In genomic region chr16:38453203-38453553, GRCm38 (mm10) we compare ENCODE assay signal across 8 mouse cellular contexts. TPM values are rescaled to one million over a fixed set of nuclear protein-coding genes. Genes with fewer than 3 reads are reported as not detected.
DNase-seq lines count a peak whose midpoint lies in the region; ATAC-seq and TF ChIP-seq lines count a peak whose summit lies in the region.

No protein-coding gene starts in this region.

- intact Hi-C loops in gastrocnemius, adult 2 months (cut with DNase I), result loop anchor here (2.0 to 5.0 kb wide), 3 partner anchors 56 to 106 kb away; partner anchors contain the start of genes Cox17 and Gm21987

- H3K27me3 ChIP-seq in testis, adult 2 months (ENCODE audit: control insufficient read depth, insufficient read depth, low read length), result no peaks in the 10 kb centered on the region
- no peaks in the 10 kb centered on the region for H3K27me3 ChIP-seq in liver, embryonic 13.5 days

- ATAC-seq in liver, embryonic 13.5 days (ENCODE audit: low read depth), result no peak
- ATAC-seq in frontal cortex, adult (ENCODE audit: low TSS enrichment), result no peak
- ATAC-seq in granulocyte monocyte progenitor cell, adult 5-6 weeks (replicated peaks; ENCODE audit: poor library complexity, severe bottlenecking), result no peak

- H3K27ac ChIP-seq in gastrocnemius, adult 2 months, result peak overlapping the region; percentile 96
- H3K27ac ChIP-seq in testis, adult 2 months (ENCODE audit: control insufficient read depth, insufficient read depth, low read depth, low read length), result peak overlapping the region; percentile 99
- peak overlapping the region; percentile 83 for H3K27ac ChIP-seq in liver, embryonic 13.5 days

- DNase-seq in gastrocnemius, adult 2 months, result no peak
- no peak for DNase-seq in gastrocnemius, postnatal 25 days
- DNase-seq in testis, postnatal 10 days (ENCODE audit: low spot score), result no peak
- DNase-seq in liver, embryonic 13.5 days, result no peak
- DNase-seq in urinary bladder, postnatal 10 days (ENCODE audit: low spot score), result no peak

- peaks cover 15% of the 10 kb centered on the region for H3K4me1 ChIP-seq in testis, adult 2 months (ENCODE audit: control insufficient read depth, insufficient read depth, low read length)
- peaks cover 53% of the 10 kb centered on the region for H3K4me1 ChIP-seq in liver, embryonic 13.5 days (replicated peaks)

- peak overlapping the region; percentile 92 for H3K9ac ChIP-seq in liver, embryonic 13.5 days

- no peak for TF ChIP-seq POLR2A in testis, adult 2 months (IDR thresholded peaks at IDR 0.05; ENCODE audit: control insufficient read depth, low read depth, low read length)

- TF ChIP-seq CTCF in gastrocnemius, adult 2 months (IDR thresholded peaks at IDR 0.05), result no peak
- TF ChIP-seq CTCF in testis, adult 2 months (IDR thresholded peaks at IDR 0.05; ENCODE audit: control insufficient read depth, insufficient read depth, insufficient replicate concordance, low read depth, low read length), result no peak

- 36% methylated on average over 3 of the region's 3 CpGs for WGBS in liver, embryonic 13.5 days (ENCODE audit: insufficient replicate concordance)

- H3K4me3 ChIP-seq in gastrocnemius, adult 2 months, result peak overlapping the region; percentile 96
- H3K4me3 ChIP-seq in testis, adult 2 months (ENCODE audit: control insufficient read depth, low read depth, low read length), result peak overlapping the region; percentile 98
- H3K4me3 ChIP-seq in liver, embryonic 13.5 days (replicated peaks), result peak overlapping the region; percentile 75

- no peaks in the 10 kb centered on the region for H3K9me3 ChIP-seq in liver, embryonic 13.5 days (replicated peaks)

- peak overlapping the region; percentile 88 for H3K4me2 ChIP-seq in liver, embryonic 13.5 days

- no peaks in the 10 kb centered on the region; the same call in none of the 2 replicates for H3K36me3 ChIP-seq in testis, adult 2 months (ENCODE audit: control insufficient read depth, insufficient read depth, low read length)
- peaks cover 10% of the 10 kb centered on the region for H3K36me3 ChIP-seq in liver, embryonic 13.5 days

RNA-seq across cellular contexts. Expression of gene Adprh, which starts 0.7 kb away (rescaled TPM):
- 10 to 100 TPM; 17.5 to 20.9 TPM for total RNA-seq in gastrocnemius, adult 2 months (2021)
- total RNA-seq in gastrocnemius, postnatal 25 days (2021), result 10 to 100 TPM; 16.9 to 19.6 TPM
- polyA plus RNA-seq in testis, adult 2 months (2012; rRNA removed), result 19.2 and 21.7 TPM in 2 replicates
- 38.1 and 41.2 TPM in 2 replicates for polyA plus RNA-seq in liver, embryonic 13.5 days (2015; fragmentation: Nextera tagmentation; extraction: Ambion mirVana)
- 18.9 and 31.5 TPM in 2 replicates for total RNA-seq in granulocyte monocyte progenitor cell, adult 5-6 weeks (2014; fragmentation: Nextera tagmentation)
- total RNA-seq in granulocyte monocyte progenitor cell, adult 5-6 weeks (2017), result 10.8 and 15.0 TPM in 2 replicates

RNA-seq across cellular contexts. Expression of gene Cd80, which starts 2.2 kb away (rescaled TPM):
- under 1 TPM; 0.13 to 0.31 TPM for total RNA-seq in gastrocnemius, adult 2 months (2021)
- under 1 TPM; 0.15 to 0.38 TPM for total RNA-seq in gastrocnemius, postnatal 25 days (2021)
- 0.08 and 0.10 TPM in 2 replicates for polyA plus RNA-seq in testis, adult 2 months (2012; rRNA removed)
- 0.08 and 0.16 TPM in 2 replicates for polyA plus RNA-seq in liver, embryonic 13.5 days (2015; fragmentation: Nextera tagmentation; extraction: Ambion mirVana)
- total RNA-seq in granulocyte monocyte progenitor cell, adult 5-6 weeks (2014; fragmentation: Nextera tagmentation), result 0.21 TPM in 1 of 2 replicates, not detected in the other
- 0.52 TPM in 1 of 2 replicates, not detected in the other for total RNA-seq in granulocyte monocyte progenitor cell, adult 5-6 weeks (2017)

RNA-seq across cellular contexts. Expression of gene Pla1a, which starts 20.2 kb away (rescaled TPM):
- total RNA-seq in gastrocnemius, adult 2 months (2021), result 1 to 10 TPM; 5.3 to 6.3 TPM
- 1 to 10 TPM; 3.0 to 3.6 TPM for total RNA-seq in gastrocnemius, postnatal 25 days (2021)
- polyA plus RNA-seq in testis, adult 2 months (2012; rRNA removed), result 3.7 and 4.7 TPM in 2 replicates
- polyA plus RNA-seq in liver, embryonic 13.5 days (2015; fragmentation: Nextera tagmentation; extraction: Ambion mirVana), result 8.4 and 9.2 TPM in 2 replicates
- not detected in 2 replicates for total RNA-seq in granulocyte monocyte progenitor cell, adult 5-6 weeks (2014; fragmentation: Nextera tagmentation)
- total RNA-seq in granulocyte monocyte progenitor cell, adult 5-6 weeks (2017), result not detected in 2 replicates
